In genomic region chr11:69883066-69883465, GRCm38 (mm10) we compare ENCODE assay signal across 11 mouse cellular contexts. TPM values are rescaled to one million over a fixed set of nuclear protein-coding genes. Genes with fewer than 3 reads are reported as not detected.
DNase-seq lines count a peak whose midpoint lies in the region; ATAC-seq and TF ChIP-seq lines count a peak whose summit lies in the region.
"Had no signal": no experiment of that assay in that cellular context is flagged by ENCODE, and none has a peak within 500 bp of the region (broad histone marks: within the 10 kb centered on the region; RNA-seq: fewer than 3 reads in every experiment).

No protein-coding gene starts in this region.

- no peak overlapping the region for H3K9ac ChIP-seq in heart, adult 2 months (ENCODE audit: low read depth, low read length)
- H3K9ac ChIP-seq in MEL (ENCODE audit: control insufficient read depth, low read depth, low read length, poor library complexity, severe bottlenecking), result no peak overlapping the region
- H3K9ac ChIP-seq in lung, postnatal 0 days (replicated peaks; ENCODE audit: low read depth), result no peak overlapping the region
- H3K9ac ChIP-seq: limb, embryonic 12.5 days; neural tube, embryonic 12.5 days had no signal

- no peak for ATAC-seq in lung, postnatal 0 days

- 72% methylated on average over 4 of the region's 4 CpGs for WGBS in heart, adult 2 months
- WGBS in lung, postnatal 0 days, result 58% methylated on average over 4 of the region's 4 CpGs
- WGBS in heart, embryonic 10.5 days, result 62% methylated on average over 4 of the region's 4 CpGs

- DNase-seq in heart, adult 2 months, result no peak
- DNase-seq in heart, adult 8-10 months (ENCODE audit: low spot score), result no peak
- DNase-seq in 3T3-L1 (ENCODE audit: low read depth, low spot score), result peak; percentile 56
- DNase-seq in MEL (ENCODE audit: low read depth, low spot score), result peak; percentile 86
- no peak for DNase-seq in lung, postnatal 0 days (ENCODE audit: low spot score)
- no peak for DNase-seq in frontal cortex, adult 2 months (ENCODE audit: extremely low spot score in 1 of 2, low spot score in 1 of 2)
- no peak for DNase-seq in urinary bladder, postnatal 4 days (ENCODE audit: low spot score in 2 of 2)
- no peak for DNase-seq in heart, embryonic 10.5 days (ENCODE audit: low spot score)
- DNase-seq: adrenal gland, adult 2 months had no signal

- no peak for TF ChIP-seq EP300 in heart, adult 2 months (IDR thresholded peaks at IDR 0.05; ENCODE audit: insufficient read depth, low read depth, low read length)
- no peak for TF ChIP-seq EP300 in MEL (IDR thresholded peaks at IDR 0.05; ENCODE audit: low read depth in 1 of 2, low read length in 2 of 2)
- TF ChIP-seq EP300 in lung, postnatal 0 days (IDR thresholded peaks at IDR 0.05), result no peak

- no peak overlapping the region for H3K4me2 ChIP-seq in lung, postnatal 0 days (replicated peaks; ENCODE audit: low read depth, low read length)
- H3K4me2 ChIP-seq: neural tube, embryonic 12.5 days had no signal

- TF ChIP-seq RAD21 in MEL (IDR thresholded peaks at IDR 0.05; ENCODE audit: low read depth, low read length), result peak; percentile 68

- no peak for TF ChIP-seq POLR2A in heart, adult 2 months (IDR thresholded peaks at IDR 0.05; ENCODE audit: insufficient read depth, low read depth, low read length)
- TF ChIP-seq POLR2A in MEL (IDR thresholded peaks at IDR 0.05; ENCODE audit: control insufficient read depth in 1 of 2, insufficient read depth in 1 of 2, low read depth in 1 of 2, low read length in 2 of 2, poor library complexity in 1 of 2), result no peak

- no peaks in the 10 kb centered on the region for H3K36me3 ChIP-seq in heart, adult 2 months (ENCODE audit: control insufficient read depth, insufficient read depth, low read length)
- peaks cover 0 to 28% of the 10 kb centered on the region in 2 experiments; a peak in 2 of 4 replicates for H3K36me3 ChIP-seq in MEL (ENCODE audit: control insufficient read depth in 1 of 2, insufficient read depth in 2 of 2, low read length in 2 of 2)
- no peaks in the 10 kb centered on the region for H3K36me3 ChIP-seq in lung, postnatal 0 days (ENCODE audit: insufficient read depth, low read length)
- 0 out of 2 replicates have a peak, but pooled peaks cover 2% of the 10 kb centered on the region for H3K36me3 ChIP-seq in heart, embryonic 10.5 days
- H3K36me3 ChIP-seq: limb, embryonic 12.5 days; neural tube, embryonic 12.5 days had no signal

- no peaks in the 10 kb centered on the region for H3K79me2 ChIP-seq in heart, adult 2 months (replicated peaks; ENCODE audit: control insufficient read depth, insufficient read depth, low read length)
- H3K79me2 ChIP-seq in MEL (ENCODE audit: control insufficient read depth, insufficient read depth, low read length, poor library complexity), result no peaks in the 10 kb centered on the region

- TF ChIP-seq CTCF in heart, adult 2 months (IDR thresholded peaks at IDR 0.05), result peak; percentile 65
- TF ChIP-seq CTCF in MEL (IDR thresholded peaks at IDR 0.05 in 2 of 3, conservative IDR thresholded peaks at IDR 0.05 in 1 of 3; ENCODE audit: control insufficient read depth in 1 of 3, insufficient read depth in 1 of 3, low read depth in 2 of 3, low read length in 3 of 3, poor library complexity in 1 of 3, severe bottlenecking in 1 of 3), result peak; percentile 83 to 95 (median 88)
- peak; percentile 60 for TF ChIP-seq CTCF in lung, postnatal 0 days (IDR thresholded peaks at IDR 0.05)

- no peak overlapping the region for H3K4me3 ChIP-seq in heart, adult 2 months
- H3K4me3 ChIP-seq in MEL (ENCODE audit: control insufficient read depth in 1 of 2, insufficient read depth in 1 of 2, low read depth in 2 of 2, low read length in 2 of 2), result no peak overlapping the region
- no peak overlapping the region for H3K4me3 ChIP-seq in lung, postnatal 0 days (ENCODE audit: low read depth, low read length)
- no peak overlapping the region for H3K4me3 ChIP-seq in heart, embryonic 10.5 days
- H3K4me3 ChIP-seq: limb, embryonic 12.5 days; neural tube, embryonic 12.5 days had no signal

- intact Hi-C loops in heart, adult 2 months (cut with DNase I), result no loop called here

- peaks cover 5% of the 10 kb centered on the region for H3K4me1 ChIP-seq in heart, adult 2 months (ENCODE audit: control insufficient read depth, insufficient read depth, low read length)
- peaks cover 14 to 46% of the 10 kb centered on the region in 2 experiments for H3K4me1 ChIP-seq in MEL (ENCODE audit: control insufficient read depth in 1 of 2, insufficient read depth in 2 of 2, low read length in 2 of 2)
- peaks cover 11% of the 10 kb centered on the region for H3K4me1 ChIP-seq in lung, postnatal 0 days (ENCODE audit: insufficient read depth, low read depth, low read length)
- H3K4me1 ChIP-seq in heart, embryonic 10.5 days, result peaks cover 71% of the 10 kb centered on the region

- H3K9me3 ChIP-seq in MEL (replicated peaks; ENCODE audit: insufficient read depth, low read length), result no peaks in the 10 kb centered on the region
- H3K9me3 ChIP-seq in lung, postnatal 0 days (ENCODE audit: low read length), result no peaks in the 10 kb centered on the region
- H3K9me3 ChIP-seq in heart, embryonic 10.5 days, result no peaks in the 10 kb centered on the region
- H3K9me3 ChIP-seq: limb, embryonic 12.5 days; neural tube, embryonic 12.5 days had no signal

- H3K27ac ChIP-seq in heart, adult 2 months, result no peak overlapping the region
- H3K27ac ChIP-seq in MEL (ENCODE audit: control insufficient read depth, low read depth, low read length), result peak overlapping the region; percentile 25; the same call in 1 of the 2 replicates
- H3K27ac ChIP-seq in lung, postnatal 0 days (ENCODE audit: low read length), result no peak overlapping the region
- H3K27ac ChIP-seq in heart, embryonic 10.5 days, result no peak overlapping the region
- H3K27ac ChIP-seq: neural tube, embryonic 12.5 days had no signal

- H3K27me3 ChIP-seq in heart, adult 2 months (ENCODE audit: control insufficient read depth, insufficient read depth, low read length), result no peaks in the 10 kb centered on the region
- no peaks in the 10 kb centered on the region for H3K27me3 ChIP-seq in MEL (ENCODE audit: control insufficient read depth in 1 of 2, insufficient read depth in 2 of 2, low read length in 2 of 2)
- H3K27me3 ChIP-seq in lung, postnatal 0 days (replicated peaks; ENCODE audit: insufficient read depth, low read length), result no peaks in the 10 kb centered on the region
- peaks cover 6% of the 10 kb centered on the region; the same call in 1 of the 2 replicates for H3K27me3 ChIP-seq in heart, embryonic 10.5 days (ENCODE audit: insufficient read depth, poor library complexity, severe bottlenecking)
- H3K27me3 ChIP-seq: limb, embryonic 12.5 days had no signal

RNA-seq across cellular contexts. Expression of gene Kctd11, which starts 1.9 kb away (rescaled TPM):
- total RNA-seq in heart, adult 2 months (2021), result 1 to 10 TPM; 2.3 to 2.6 TPM
- 2.9 TPM in 2 replicates for polyA plus RNA-seq in heart, adult 2 months (2012; rRNA removed)
- 1 to 10 TPM; 2.0 to 2.6 (median 2.4) TPM for total RNA-seq in heart, adult 8-10 months (2022)
- total RNA-seq in MEL (2012; rRNA removed), result 0.19 and 0.26 TPM in 2 replicates
- polyA plus RNA-seq in MEL (2012; ENCODE audit: insufficient read depth in 1 of 2, insufficient read length in 2 of 2, low read depth in 1 of 2, low replicate concordance in 2 of 2, missing spikeins in 1 of 2), result under 1 TPM in 1 of 2 experiments, not detected in 1; 0.49 TPM
- polyA plus RNA-seq in lung, postnatal 0 days (2015; fragmentation: Nextera tagmentation; extraction: Ambion mirVana), result 10.1 and 11.4 TPM in 2 replicates
- polyA plus RNA-seq in frontal cortex, adult 2 months (2012; rRNA removed), result 1.6 and 1.8 TPM in 2 replicates
- 5.0 and 6.2 TPM in 2 replicates for polyA plus RNA-seq in heart, embryonic 10.5 days (2016; fragmentation: Nextera tagmentation; extraction: Ambion mirVana)

RNA-seq across cellular contexts. Expression of gene Tmem95, which starts 5.2 kb away (rescaled TPM):
- total RNA-seq in heart, adult 2 months (2021), result not detected
- polyA plus RNA-seq in heart, adult 2 months (2012; rRNA removed), result not detected in 2 replicates
- not detected for total RNA-seq in heart, adult 8-10 months (2022)
- total RNA-seq in MEL (2012; rRNA removed), result not detected in 2 replicates
- not detected for polyA plus RNA-seq in MEL (2012; ENCODE audit: insufficient read depth in 1 of 2, insufficient read length in 2 of 2, low read depth in 1 of 2, low replicate concordance in 2 of 2, missing spikeins in 1 of 2)
- polyA plus RNA-seq in lung, postnatal 0 days (2015; fragmentation: Nextera tagmentation; extraction: Ambion mirVana), result not detected in 2 replicates
- not detected in 2 replicates for polyA plus RNA-seq in frontal cortex, adult 2 months (2012; rRNA removed)
- polyA plus RNA-seq in heart, embryonic 10.5 days (2016; fragmentation: Nextera tagmentation; extraction: Ambion mirVana), result not detected in 2 replicates
- total RNA-seq: adrenal gland, adult 2 months had no signal
- polyA plus RNA-seq: adrenal gland, adult 2 months; limb, embryonic 12.5 days; neural tube, embryonic 12.5 days had no signal

RNA-seq across cellular contexts. Expression of gene Acap1, which starts 12.3 kb away (rescaled TPM):
- total RNA-seq in heart, adult 2 months (2021), result 1 to 10 TPM in 1 of 2 experiments, under 1 TPM in 1; 0.65 to 1.1 TPM
- polyA plus RNA-seq in heart, adult 2 months (2012; rRNA removed), result 1.7 and 3.3 TPM in 2 replicates
- total RNA-seq in heart, adult 8-10 months (2022), result 1 to 10 TPM in 2 of 4 experiments, under 1 TPM in 2; 0.16 to 1.1 (median 0.83) TPM
- total RNA-seq in MEL (2012; rRNA removed), result 20.7 and 33.4 TPM in 2 replicates
- polyA plus RNA-seq in MEL (2012; ENCODE audit: insufficient read depth in 1 of 2, insufficient read length in 2 of 2, low read depth in 1 of 2, low replicate concordance in 2 of 2, missing spikeins in 1 of 2), result 10 to 100 TPM in 1 of 2 experiments, not detected in 1; 42.2 TPM
- 1.5 and 1.7 TPM in 2 replicates for polyA plus RNA-seq in lung, postnatal 0 days (2015; fragmentation: Nextera tagmentation; extraction: Ambion mirVana)
- polyA plus RNA-seq in frontal cortex, adult 2 months (2012; rRNA removed), result 0.24 and 0.27 TPM in 2 replicates
- 10.6 and 16.2 TPM in 2 replicates for polyA plus RNA-seq in heart, embryonic 10.5 days (2016; fragmentation: Nextera tagmentation; extraction: Ambion mirVana)

RNA-seq across cellular contexts. Expression of gene 2810408A11Rik, which starts 17.7 kb away (rescaled TPM):
- total RNA-seq in heart, adult 2 months (2021), result under 1 TPM; 0.23 to 0.34 TPM
- polyA plus RNA-seq in heart, adult 2 months (2012; rRNA removed), result 0.15 and 0.41 TPM in 2 replicates
- under 1 TPM; 0.43 to 0.81 (median 0.60) TPM for total RNA-seq in heart, adult 8-10 months (2022)
- total RNA-seq in MEL (2012; rRNA removed), result 0.69 and 0.81 TPM in 2 replicates
- polyA plus RNA-seq in MEL (2012; ENCODE audit: insufficient read depth in 1 of 2, insufficient read length in 2 of 2, low read depth in 1 of 2, low replicate concordance in 2 of 2, missing spikeins in 1 of 2), result 1 to 10 TPM in 1 of 2 experiments, not detected in 1; 1.3 TPM
- polyA plus RNA-seq in lung, postnatal 0 days (2015; fragmentation: Nextera tagmentation; extraction: Ambion mirVana), result 6.4 and 7.0 TPM in 2 replicates
- polyA plus RNA-seq in frontal cortex, adult 2 months (2012; rRNA removed), result 0.67 and 1.00 TPM in 2 replicates
- 5.5 and 8.7 TPM in 2 replicates for polyA plus RNA-seq in heart, embryonic 10.5 days (2016; fragmentation: Nextera tagmentation; extraction: Ambion mirVana)

RNA-seq across cellular contexts. Expression of gene Neurl4, which starts 17.8 kb away (rescaled TPM):
- total RNA-seq in heart, adult 2 months (2021), result 10 to 100 TPM; 42.6 to 47.1 TPM
- 31.5 and 54.1 TPM in 2 replicates for polyA plus RNA-seq in heart, adult 2 months (2012; rRNA removed)
- 10 to 100 TPM; 38.0 to 50.9 (median 43.4) TPM for total RNA-seq in heart, adult 8-10 months (2022)
- 47.3 and 58.0 TPM in 2 replicates for total RNA-seq in MEL (2012; rRNA removed)
- 10 to 100 TPM in 1 of 2 experiments, not detected in 1; 50.9 TPM for polyA plus RNA-seq in MEL (2012; ENCODE audit: insufficient read depth in 1 of 2, insufficient read length in 2 of 2, low read depth in 1 of 2, low replicate concordance in 2 of 2, missing spikeins in 1 of 2)
- polyA plus RNA-seq in lung, postnatal 0 days (2015; fragmentation: Nextera tagmentation; extraction: Ambion mirVana), result 3.8 and 3.9 TPM in 2 replicates
- 98.0 and 101 TPM in 2 replicates for polyA plus RNA-seq in frontal cortex, adult 2 months (2012; rRNA removed)
- 8.3 and 12.7 TPM in 2 replicates for polyA plus RNA-seq in heart, embryonic 10.5 days (2016; fragmentation: Nextera tagmentation; extraction: Ambion mirVana)

Comparison
In these comparisons a context has a peak if more than half of its experiments do, and no peak if none do; other contexts are left out.
1. DNase-seq: peak in 3T3-L1 (single experiment) and MEL (single experiment); none in heart, adult 2 months (0 of 2), heart, adult 8-10 months (single experiment), lung, postnatal 0 days (single experiment), frontal cortex, adult 2 months (0 of 2), urinary bladder, postnatal 4 days (0 of 2) and heart, embryonic 10.5 days (single experiment).
2. Peak in every context shown above with its lines, with median percentiles within 50 percentile points of each other: CTCF ChIP-seq.